Mouse (Mus musculus): ENCODE data around the gene Gatad2b. TPM values are rescaled to one million over a fixed set of nuclear protein-coding genes. Genes with fewer than 3 reads are reported as not detected.

The Gatad2b gene
- total and polyA plus RNA-seq, 3 experiments: 8.4 to 22.6 (median 8.9) TPM

- peak overlapping the region in 1 of 3 experiments; percentile 29 for H3K4me3 ChIP-seq (replicated peaks in 1 of 3; ENCODE audit: low read depth in 2 of 3, low read length in 2 of 3, poor library complexity in 1 of 3)
- in situ Hi-C loops (cut with MboI; ENCODE audit: low pct_ligation_motif_present, low pct_unique_long_range_greater_than_20kb, low sequenced_read_pairs) (no loop called here), dilution Hi-C loops (cut with MboI; ENCODE audit: extremely low pct_ligation_motif_present, extremely low pct_unique_long_range_greater_than_20kb, low sequenced_read_pairs) (no loop called here)
- H3K9me3 ChIP-seq (replicated peaks; ENCODE audit: low read length): no peaks in the 10 kb centered on the region
- H3K79me2 ChIP-seq (replicated peaks; ENCODE audit: control insufficient read depth, extremely low read depth, insufficient read depth, poor library complexity, severe bottlenecking): peaks cover 32% of the 10 kb centered on the region
- H3K4me1 ChIP-seq (ENCODE audit: control insufficient read depth in 1 of 2, insufficient read depth in 2 of 2): peaks cover 25 to 68% of the 10 kb centered on the region in 2 experiments
- no peak overlapping the region for H3K9ac ChIP-seq (ENCODE audit: insufficient read depth, low read depth)
- H3K4me2 ChIP-seq (ENCODE audit: insufficient read depth, low read depth, poor library complexity, severe bottlenecking): no peak overlapping the region
- TF ChIP-seq ZMIZ1 (IDR thresholded peaks at IDR 0.05; ENCODE audit: low read depth, low read length) (no peak), NELFE (IDR thresholded peaks at IDR 0.05; ENCODE audit: low read depth, low read length) (no peak), SMC3 (IDR thresholded peaks at IDR 0.05; ENCODE audit: low read depth, low read length) (no peak), ELF1 (IDR thresholded peaks at IDR 0.05; ENCODE audit: low read depth, low read length) (no peak)
- DNase-seq (ENCODE audit: extremely low read depth): no peak
- H3K36me3 ChIP-seq (replicated peaks in 1 of 2; ENCODE audit: control insufficient read depth in 1 of 2, insufficient read depth in 1 of 2, low read length in 1 of 2): peaks cover 59 to 69% of the 10 kb centered on the region in 2 experiments
- peak overlapping the region; percentile 76 for H3K27ac ChIP-seq (ENCODE audit: insufficient read depth, low read depth)
- H3K27me3 ChIP-seq (replicated peaks): no peaks in the 10 kb centered on the region
Observed at GRCm38 (mm10) chr3:90263121-90263771, 29.7 kb upstream of the Gatad2b start.

- Histone ChIP-seq H3K4me2 (ENCODE audit: insufficient read depth, low read depth, poor library complexity, severe bottlenecking) (peak overlapping the region; percentile 62), H3K27ac (ENCODE audit: insufficient read depth, low read depth) (peak overlapping the region; percentile 97), H3K9me3 (replicated peaks; ENCODE audit: low read length) (no peaks in the 10 kb centered on the region), H3K79me2 (replicated peaks; ENCODE audit: control insufficient read depth, extremely low read depth, insufficient read depth, poor library complexity, severe bottlenecking) (peaks cover 28% of the 10 kb centered on the region), H3K4me1 (ENCODE audit: control insufficient read depth in 1 of 2, insufficient read depth in 2 of 2) (peaks cover 31 to 67% of the 10 kb centered on the region in 2 experiments), H3K9ac (ENCODE audit: insufficient read depth, low read depth) (peak overlapping the region; percentile 99; the same call in 1 of the 2 replicates), H3K4me3 (replicated peaks in 1 of 3; ENCODE audit: low read depth in 2 of 3, low read length in 2 of 3, poor library complexity in 1 of 3) (peak overlapping the region in 2 of 3 experiments; percentile 72 to 76), H3K27me3 (replicated peaks) (no peaks in the 10 kb centered on the region), H3K36me3 (replicated peaks in 1 of 2; ENCODE audit: control insufficient read depth in 1 of 2, insufficient read depth in 1 of 2, low read length in 1 of 2) (peaks cover 57 to 69% of the 10 kb centered on the region in 2 experiments)
- DNase-seq (ENCODE audit: extremely low read depth): peak; percentile 87
- in situ Hi-C loops (cut with MboI; ENCODE audit: low pct_ligation_motif_present, low pct_unique_long_range_greater_than_20kb, low sequenced_read_pairs) (no loop called here), dilution Hi-C loops (cut with MboI; ENCODE audit: extremely low pct_ligation_motif_present, extremely low pct_unique_long_range_greater_than_20kb, low sequenced_read_pairs) (no loop called here)
- TF ChIP-seq POLR2A (IDR thresholded peaks at IDR 0.05; ENCODE audit: low read depth, low read length) (peak; percentile 47; the same call in 1 of the 2 replicates), MYC (IDR thresholded peaks at IDR 0.05; ENCODE audit: low read depth, low read length) (peak; percentile 92), E2F4 (IDR thresholded peaks at IDR 0.05; ENCODE audit: insufficient replicate concordance, low read depth, low read length) (0 out of 2 replicates have a peak, but pooled peaks have one; percentile 59), USF2 (conservative IDR thresholded peaks at IDR 0.05; ENCODE audit: low read depth, low read length) (0 out of 2 replicates have a peak, but pooled peaks have one; percentile 7), ETS1 (conservative IDR thresholded peaks at IDR 0.05; ENCODE audit: low read depth, low read length) (peak; percentile 91), ZNF384 (IDR thresholded peaks at IDR 0.05; ENCODE audit: low read depth, low read length) (peak; percentile 58), ZC3H11A (IDR thresholded peaks at IDR 0.05; ENCODE audit: low read depth, low read length) (no peak), USF1 (IDR thresholded peaks at IDR 0.05; ENCODE audit: low read depth, low read length) (no peak), MAFK (IDR thresholded peaks at IDR 0.05; ENCODE audit: insufficient replicate concordance, low read length) (peak; percentile 77), UBTF (IDR thresholded peaks at IDR 0.05; ENCODE audit: low read depth, low read length) (peak; percentile 88; the same call in 1 of the 2 replicates), IRF4 (IDR thresholded peaks at IDR 0.05; ENCODE audit: low read depth, low read length) (peak; percentile 100), NRF1 (IDR thresholded peaks at IDR 0.05; ENCODE audit: low read depth, low read length) (peak; percentile 30; the same call in 1 of the 2 replicates), MAX (IDR thresholded peaks at IDR 0.05; ENCODE audit: low read length) (peak; percentile 79), MXI1 (IDR thresholded peaks at IDR 0.05; ENCODE audit: low read depth, low read length) (peak; percentile 88), MEF2A (IDR thresholded peaks at IDR 0.05; ENCODE audit: borderline replicate concordance, low read depth, low read length) (peak; percentile 96), NELFE (IDR thresholded peaks at IDR 0.05; ENCODE audit: low read depth, low read length) (no peak), PAX5 (IDR thresholded peaks at IDR 0.05; ENCODE audit: low read length) (no peak), ZKSCAN1 (IDR thresholded peaks at IDR 0.05; ENCODE audit: borderline replicate concordance, low read depth, low read length) (no peak; the same call in 1 of the 2 replicates), CHD1 (IDR thresholded peaks at IDR 0.05; ENCODE audit: low read depth, low read length) (no peak; the same call in 1 of the 2 replicates), HCFC1 (IDR thresholded peaks at IDR 0.05; ENCODE audit: low read depth, low read length) (peak; percentile 46; the same call in 1 of the 2 replicates), MAZ (IDR thresholded peaks at IDR 0.05; ENCODE audit: low read depth, low read length) (peak; percentile 83), BHLHE40 (IDR thresholded peaks at IDR 0.05; ENCODE audit: low read depth, low read length) (peak; percentile 84), SIN3A (IDR thresholded peaks at IDR 0.05; ENCODE audit: low read length) (peak; percentile 96), GABPA (IDR thresholded peaks at IDR 0.05; ENCODE audit: insufficient replicate concordance, low read depth, low read length) (no peak), RCOR1 (conservative IDR thresholded peaks at IDR 0.05; ENCODE audit: low read depth, low read length) (peak; percentile 99), POLR2AphosphoS2 (IDR thresholded peaks at IDR 0.05; ENCODE audit: low read depth, low read length) (peak; percentile 37; the same call in 1 of the 2 replicates), JUN (IDR thresholded peaks at IDR 0.05; ENCODE audit: insufficient read depth, low read depth, low read length) (peak; percentile 40; the same call in 1 of the 2 replicates), KAT2A (IDR thresholded peaks at IDR 0.05; ENCODE audit: insufficient replicate concordance, low read length) (0 out of 2 replicates have a peak, but pooled peaks have one; percentile 78)
Observed at GRCm38 (mm10) chr3:90264687-90265033, 28.3 kb upstream of the Gatad2b start.
